Mouse (Mus musculus): ENCODE measurements around the gene Car5a.

DNA sequence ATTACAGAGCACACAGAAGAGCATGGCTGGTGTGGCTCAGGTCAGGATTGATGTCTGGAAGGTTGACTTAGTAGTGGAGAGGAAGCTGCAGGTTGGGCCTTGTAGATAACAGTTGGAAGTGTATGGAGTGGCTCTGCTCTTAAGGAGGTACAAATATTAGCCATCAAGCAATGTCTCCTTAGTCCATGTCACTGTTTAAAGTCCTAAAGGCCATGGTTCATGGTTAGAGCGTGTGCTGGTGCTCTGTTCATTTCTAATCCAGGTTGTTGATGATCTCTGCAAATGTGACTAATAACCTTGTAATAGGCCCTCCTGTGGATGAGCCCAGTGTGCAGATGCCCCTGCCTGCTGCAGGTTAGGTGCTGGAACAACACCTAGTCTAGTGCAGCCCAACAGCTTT, 13.7 kb upstream of the Car5a start:
- TF ChIP-seq POLR2A (IDR thresholded peaks at IDR 0.05; ENCODE audit: control insufficient read depth in 1 of 2, insufficient read depth in 1 of 2, low read depth in 1 of 2, low read length in 2 of 2, poor library complexity in 1 of 2) = no peak
- TF ChIP-seq CTCF (IDR thresholded peaks at IDR 0.05 in 2 of 3, conservative IDR thresholded peaks at IDR 0.05 in 1 of 3; ENCODE audit: control insufficient read depth in 1 of 3, insufficient read depth in 1 of 3, low read depth in 2 of 3, low read length in 3 of 3, poor library complexity in 1 of 3, severe bottlenecking in 1 of 3) = no peak
- no peak for TF ChIP-seq POLR2AphosphoS2 (IDR thresholded peaks at IDR 0.05; ENCODE audit: low read length)
- no peak for TF ChIP-seq POLR2AphosphoS5 (IDR thresholded peaks at IDR 0.05; ENCODE audit: borderline replicate concordance, low read depth, low read length)
- TF ChIP-seq USF1 (IDR thresholded peaks at IDR 0.05; ENCODE audit: low read depth, low read length) = no peak
- no peak for TF ChIP-seq RCOR1 (IDR thresholded peaks at IDR 0.05; ENCODE audit: low read depth, low read length)
- no peak for TF ChIP-seq MEF2A (IDR thresholded peaks at IDR 0.05; ENCODE audit: extremely low read depth, insufficient replicate concordance, low read depth, low read length, poor library complexity, severe bottlenecking)
- TF ChIP-seq GATA1 (IDR thresholded peaks at IDR 0.05; ENCODE audit: low read depth, low read length) = no peak
